Mouse (Mus musculus) limb, embryonic 14.5 days (tissue): ENCODE results near the gene Scnn1g. TPM values are rescaled to one million over a fixed set of nuclear protein-coding genes. Genes with fewer than 3 reads are reported as not detected.

Source experiments
- ATAC-seq: fragments of 200-750 bp; cut with Nextera tagmentation; 2 replicates; pipeline ENCODE4 v1.8.0; 2017; ENCODE audit warnings: low read depth, moderate number of reproducible peaks, moderate TSS enrichment; ENCODE audit not compliant: low FRiP score
- DNase-seq: peaks from one replicate; pipeline ENCODE4 v3.0.0-alpha.2; 2015; ENCODE audit warnings: low spot score
- H3K27ac ChIP-seq: fragments of 300-500 bp; sonication (generic); replicated peaks from 2 replicates; pipeline ENCODE4 v1.5.1; 2014; ENCODE audit warnings: low read depth, mild to moderate bottlenecking, low read length, moderate library complexity, mixed read lengths
- H3K27me3 ChIP-seq: fragments of 300-500 bp; sonication (generic); 2 replicates; pipeline ENCODE4 v1.6.1; 2014; ENCODE audit warnings: low read length, mixed read lengths; ENCODE audit not compliant: control insufficient read depth, insufficient read depth
- H3K36me3 ChIP-seq: fragments of 300-500 bp; sonication (generic); 2 replicates; pipeline ENCODE4 v1.6.1; 2014; ENCODE audit warnings: mild to moderate bottlenecking, low read length, moderate library complexity, mixed read lengths; ENCODE audit not compliant: control insufficient read depth, insufficient read depth
- H3K4me1 ChIP-seq: fragments of 300-500 bp; sonication (generic); 2 replicates; pipeline ENCODE4 v1.6.1; 2014; ENCODE audit warnings: antibody characterized with exemption, low read length, mixed read lengths; ENCODE audit not compliant: control insufficient read depth, insufficient read depth
- H3K4me2 ChIP-seq: fragments of 300-500 bp; sonication (generic); replicated peaks from 2 replicates; pipeline ENCODE4 v1.6.1; 2014; ENCODE audit warnings: low read depth, mild to moderate bottlenecking, low read length, moderate library complexity; ENCODE audit not compliant: severe bottlenecking
- H3K4me3 ChIP-seq: fragments of 300-500 bp; sonication (generic); replicated peaks from 2 replicates; pipeline ENCODE4 v1.5.1; 2014; ENCODE audit warnings: low read length
- H3K9ac ChIP-seq: fragments of 300-500 bp; sonication (generic); 2 replicates; pipeline ENCODE4 v1.6.1; 2014; ENCODE audit warnings: mild to moderate bottlenecking, low read depth, low read length, moderate library complexity; ENCODE audit not compliant: severe bottlenecking
- H3K9me3 ChIP-seq: fragments of 300-500 bp; sonication (generic); 2 replicates; pipeline ENCODE4 v1.6.1; 2016; ENCODE audit warnings: low read length; ENCODE audit not compliant: control insufficient read depth
- POLR2A ChIP-seq: fragments of 200-500 bp; IDR thresholded peaks from 2 replicates; pipeline ENCODE4 v1.8.0; 2012; ENCODE audit warnings: inconsistent platforms, mild to moderate bottlenecking, moderate library complexity, borderline replicate concordance; ENCODE audit not compliant: insufficient read depth, insufficient read length; ENCODE audit errors: extremely low read depth
- WGBS: fragments of 180-500 bp; shearing (Covaris S2); extraction: QIAGEN DNeasy Blood & Tissue Kit; methylation state at CpG from one replicate; pipeline ENCODE4 v1.1.7; 2014; 5-methylcytosine and 5-hydroxymethylcytosine counted together
- polyA plus RNA-seq, 2 experiments: library from polyadenylated mRNA; depleted of rRNA in 1 of 2; stranded (reverse) in 1 of 2; unstranded in 1 of 2; fragments of >200 nt; fragmentation: Nextera tagmentation in 1 of 2; extraction: Ambion mirVana in 1 of 2; gene quantifications; 2 replicates each; pipeline versions ENCODE4 v1.2.1 to v1.2.3; 2012 to 2014

Gene Scnn1g
- polyA plus RNA-seq, 2 experiments = 0.34 to 0.37 TPM

DNA sequence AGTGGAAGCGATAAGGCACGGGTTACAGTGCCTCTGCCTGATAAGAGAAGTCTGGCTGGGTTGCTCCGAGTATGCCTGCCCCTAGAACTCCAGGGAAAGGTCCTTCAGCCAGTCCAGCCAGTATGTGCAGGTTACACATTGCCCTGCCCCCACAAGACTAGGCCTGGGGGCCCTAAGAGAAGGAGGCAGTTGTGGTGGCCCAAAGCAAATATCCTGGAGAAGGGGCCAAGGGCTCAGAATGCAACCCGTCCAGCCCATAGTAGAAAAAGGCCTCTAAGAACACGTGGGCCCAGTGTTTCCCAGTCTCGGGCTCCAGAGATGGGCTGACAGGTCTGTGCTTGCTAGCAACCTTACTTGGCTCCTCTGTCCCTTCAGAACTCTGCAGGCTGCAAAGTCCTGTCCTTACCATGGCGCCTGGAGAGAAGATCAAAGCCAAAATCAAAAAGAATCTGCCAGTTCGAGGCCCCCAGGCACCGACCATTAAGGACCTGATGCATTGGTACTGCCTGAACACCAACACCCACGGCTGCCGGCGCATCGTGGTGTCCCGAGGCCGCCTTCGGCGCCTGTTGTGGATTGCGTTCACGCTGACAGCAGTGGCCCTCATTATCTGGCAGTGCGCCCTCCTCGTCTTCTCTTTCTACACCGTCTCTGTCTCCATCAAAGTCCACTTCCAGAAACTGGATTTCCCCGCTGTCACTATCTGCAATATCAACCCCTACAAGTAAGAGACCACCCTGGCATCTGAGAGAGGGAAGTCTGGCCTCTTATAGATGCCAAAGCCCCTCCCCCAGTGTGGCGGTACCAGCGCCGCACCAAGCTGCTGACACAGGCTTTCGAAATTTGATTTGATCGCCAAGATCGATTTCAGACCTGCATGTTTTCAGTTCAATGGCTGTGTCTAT is 3.5 kb downstream of the Scnn1g start:
- no peaks in the 10 kb centered on the region for H3K4me1 ChIP-seq
- H3K9me3 ChIP-seq = no peaks in the 10 kb centered on the region
- no peaks in the 10 kb centered on the region for H3K36me3 ChIP-seq
- no peak overlapping the region for H3K4me3 ChIP-seq
- TF ChIP-seq POLR2A = no peak
- 51% methylated on average over 29 of the region's 29 CpGs for WGBS
- H3K27ac ChIP-seq = no peak overlapping the region
- DNase-seq = no peak
- no peak for ATAC-seq
- no peak overlapping the region for H3K9ac ChIP-seq
- peaks cover 25% of the 10 kb centered on the region for H3K27me3 ChIP-seq
- no peak overlapping the region for H3K4me2 ChIP-seq

DNA sequence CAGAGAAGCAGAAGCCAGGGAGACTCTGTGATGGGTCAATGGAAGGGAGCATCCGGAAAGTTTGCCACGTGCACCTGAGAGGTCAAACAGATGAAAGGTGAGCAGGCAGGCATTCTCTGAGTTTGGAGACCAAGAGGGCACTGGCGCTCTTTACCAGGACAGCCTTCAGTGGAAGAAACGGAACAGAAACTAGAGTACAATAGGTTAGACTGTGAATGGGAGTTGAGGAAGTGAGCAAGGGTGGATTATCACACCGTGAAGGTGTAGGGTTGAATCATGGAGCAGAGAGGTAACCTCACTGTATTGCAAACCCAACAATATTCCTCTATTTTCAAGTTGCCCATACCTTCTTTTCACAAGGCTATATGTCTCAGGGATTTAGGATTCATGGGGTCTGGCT is 16.0 kb downstream of the Scnn1g start:
- WGBS = 80% methylated on average over 5 of the region's 5 CpGs
- DNase-seq (no peak), ATAC-seq (no peak)
- Histone ChIP-seq H3K4me2 (no peak overlapping the region), H3K9me3 (no peaks in the 10 kb centered on the region), H3K27me3 (no peaks in the 10 kb centered on the region), H3K36me3 (no peaks in the 10 kb centered on the region), H3K4me1 (no peaks in the 10 kb centered on the region), H3K27ac (no peak overlapping the region), H3K9ac (no peak overlapping the region), H3K4me3 (no peak overlapping the region)
- TF ChIP-seq POLR2A = no peak

DNA sequence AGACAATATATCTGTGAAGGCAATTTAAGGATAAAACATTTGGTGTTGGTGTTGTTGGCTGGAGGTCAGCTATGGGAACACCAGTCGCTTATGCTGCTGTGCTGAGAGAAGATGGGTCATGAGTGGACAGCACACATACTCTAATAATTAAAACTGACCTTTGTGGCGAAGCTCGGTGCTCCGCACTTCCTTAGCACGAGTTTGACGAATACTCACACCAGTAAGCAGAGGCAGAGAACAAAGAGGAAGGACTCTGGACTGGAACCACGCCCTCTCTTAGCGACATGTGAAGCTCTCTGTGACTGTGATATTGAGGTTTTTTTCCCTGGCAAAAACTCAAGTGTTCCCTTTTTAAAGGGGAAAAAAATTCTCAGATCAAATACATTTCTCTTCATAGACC is 20.5 kb downstream of the Scnn1g start:
- no peaks in the 10 kb centered on the region for H3K27me3 ChIP-seq
- H3K4me2 ChIP-seq = no peak overlapping the region
- no peak for TF ChIP-seq POLR2A
- H3K4me1 ChIP-seq = no peaks in the 10 kb centered on the region
- DNase-seq (no peak), ATAC-seq (no peak)
- H3K9ac ChIP-seq = no peak overlapping the region
- no peak overlapping the region for H3K4me3 ChIP-seq
- 60% methylated on average over 8 of the region's 8 CpGs for WGBS
- no peak overlapping the region for H3K27ac ChIP-seq
- H3K36me3 ChIP-seq = no peaks in the 10 kb centered on the region
- H3K9me3 ChIP-seq = no peaks in the 10 kb centered on the region

DNA sequence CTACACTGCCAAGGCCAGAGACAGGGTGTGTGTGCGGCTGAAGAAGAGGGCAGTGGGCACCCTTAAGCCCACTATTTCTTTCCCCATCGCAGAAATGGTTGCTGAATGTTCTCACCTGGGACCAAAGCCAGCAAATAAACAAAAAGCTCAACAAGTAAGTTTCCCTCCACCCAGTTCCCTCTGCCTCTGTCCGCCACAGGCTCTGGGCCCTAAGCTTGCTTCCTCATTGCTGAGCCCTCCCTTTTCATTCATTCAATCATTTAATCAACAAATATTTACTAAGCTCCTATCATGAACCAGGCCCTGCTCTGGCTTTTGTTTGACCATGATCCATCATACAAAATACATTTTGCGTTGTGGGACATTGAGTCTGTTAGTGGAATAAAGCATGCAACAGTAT is 29.0 kb downstream of the Scnn1g start:
- DNase-seq (no peak), ATAC-seq (no peak)
- Histone ChIP-seq H3K27ac (no peak overlapping the region), H3K4me1 (no peaks in the 10 kb centered on the region), H3K36me3 (no peaks in the 10 kb centered on the region), H3K4me3 (no peak overlapping the region), H3K27me3 (no peaks in the 10 kb centered on the region), H3K9me3 (no peaks in the 10 kb centered on the region), H3K9ac (no peak overlapping the region), H3K4me2 (no peak overlapping the region)
- 80% methylated on average over 4 of the region's 4 CpGs for WGBS
- no peak for TF ChIP-seq POLR2A

DNA sequence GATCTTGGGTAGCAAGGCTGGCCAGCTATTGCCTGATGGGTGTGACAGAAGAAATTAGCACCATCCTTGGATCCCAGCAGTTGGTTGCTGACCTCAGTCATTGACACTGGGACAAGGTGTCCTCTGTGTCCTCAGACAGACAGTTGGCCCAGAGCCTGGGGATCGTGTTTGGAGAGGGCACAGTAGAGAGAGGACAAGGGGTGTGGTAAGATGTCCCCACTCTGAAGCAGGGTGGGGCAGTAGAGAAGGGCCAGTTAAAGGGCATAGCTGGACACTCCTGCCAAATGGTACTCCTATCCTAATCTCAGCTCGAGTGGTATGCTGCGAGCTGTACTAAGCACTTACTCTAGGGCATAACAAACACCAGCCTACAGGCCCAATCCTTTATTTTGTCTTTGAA is 33.6 kb downstream of the Scnn1g start:
- Histone ChIP-seq H3K9me3 (no peaks in the 10 kb centered on the region), H3K9ac (no peak overlapping the region), H3K27me3 (no peaks in the 10 kb centered on the region), H3K36me3 (no peaks in the 10 kb centered on the region), H3K27ac (no peak overlapping the region), H3K4me1 (no peaks in the 10 kb centered on the region), H3K4me3 (no peak overlapping the region), H3K4me2 (no peak overlapping the region)
- no peak for TF ChIP-seq POLR2A
- ATAC-seq (no peak), DNase-seq (no peak)
- WGBS = 78% methylated on average over 3 of the region's 3 CpGs

DNA sequence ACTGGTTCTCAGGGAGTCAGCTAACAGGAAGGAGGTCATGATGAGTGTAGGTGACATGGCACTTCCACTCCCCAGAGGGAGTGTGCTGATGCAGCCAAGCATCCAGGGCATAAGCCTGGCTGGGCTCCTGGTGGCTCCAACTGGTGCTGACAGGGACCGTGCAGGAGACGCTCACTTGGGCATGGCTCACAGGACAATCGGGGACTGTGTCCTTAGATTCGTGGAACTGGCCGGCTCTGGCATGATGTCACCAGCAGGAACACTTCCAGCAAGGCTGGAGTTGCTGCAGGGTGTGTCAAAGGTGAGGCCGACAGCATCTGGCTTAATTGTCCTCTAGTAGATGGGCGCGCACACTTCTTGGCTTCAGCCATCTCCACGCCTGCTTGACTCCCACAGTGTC is 34.7 kb downstream of the Scnn1g start:
- DNase-seq (no peak), ATAC-seq (no peak)
- 85% methylated on average over 9 of the region's 9 CpGs for WGBS
- H3K4me1 ChIP-seq = no peaks in the 10 kb centered on the region
- no peaks in the 10 kb centered on the region for H3K36me3 ChIP-seq
- no peak overlapping the region for H3K4me3 ChIP-seq
- no peaks in the 10 kb centered on the region for H3K9me3 ChIP-seq
- H3K27me3 ChIP-seq = no peaks in the 10 kb centered on the region
- TF ChIP-seq POLR2A = no peak
- no peak overlapping the region for H3K4me2 ChIP-seq
- H3K27ac ChIP-seq = no peak overlapping the region
- no peak overlapping the region for H3K9ac ChIP-seq
